Mouse (Mus musculus): ENCODE measurements at regions not wholly inside any gene's neighbourhood (a gene's known extent, or its start where the extent isn't known, plus 50 kb on each side); places are given as distances from the start of the nearest gene placed in this dataset.

GRCm38 (mm10) chr8:30655749-30656241 is 2772.7 kb upstream of the 5930422O12Rik start:
- no peak for DNase-seq (ENCODE audit: low read depth, low spot score)

- DNase-seq (ENCODE audit: low read depth, low spot score), result no peak
Measured at GRCm38 (mm10) chr8:30661261-30661660, 2767.2 kb upstream of the 5930422O12Rik start.

GRCm38 (mm10) chr8:30669451-30669850 is 2759.1 kb upstream of the 5930422O12Rik start:
- no peak for DNase-seq (ENCODE audit: low read depth, low spot score)

GRCm38 (mm10) chr8:30677423-30677822 is 2751.1 kb upstream of the 5930422O12Rik start:
- no peak for DNase-seq (ENCODE audit: low read depth, low spot score)

- no peak for DNase-seq (ENCODE audit: low read depth, low spot score)
Measured at GRCm38 (mm10) chr8:30682169-30682568, 2746.3 kb upstream of the 5930422O12Rik start.

GRCm38 (mm10) chr8:30686539-30686938 is 2742.0 kb upstream of the 5930422O12Rik start:
- no peak for DNase-seq (ENCODE audit: low read depth, low spot score)

GRCm38 (mm10) chr8:30694126-30694525 is 2734.4 kb upstream of the 5930422O12Rik start:
- no peak for DNase-seq (ENCODE audit: low read depth, low spot score)

- no peak for DNase-seq (ENCODE audit: low read depth, low spot score)
Measured at GRCm38 (mm10) chr8:30716643-30717042, 2711.9 kb upstream of the 5930422O12Rik start.

- no peak for DNase-seq (ENCODE audit: low read depth, low spot score)
Measured at GRCm38 (mm10) chr8:30730366-30730765, 2698.1 kb upstream of the 5930422O12Rik start.

GRCm38 (mm10) chr8:30732585-30733253 is 2695.8 kb upstream of the 5930422O12Rik start:
- DNase-seq (ENCODE audit: low read depth, low spot score), result no peak

- no peak for DNase-seq (ENCODE audit: low read depth, low spot score)
Measured at GRCm38 (mm10) chr8:30733385-30733784, 2695.1 kb upstream of the 5930422O12Rik start.

GRCm38 (mm10) chr8:30735338-30735737 is 2693.2 kb upstream of the 5930422O12Rik start:
- DNase-seq (ENCODE audit: low read depth, low spot score), result no peak

GRCm38 (mm10) chr8:30735740-30736139 is 2692.8 kb upstream of the 5930422O12Rik start:
- no peak for DNase-seq (ENCODE audit: low read depth, low spot score)

GRCm38 (mm10) chr8:30746874-30747273 is 2681.6 kb upstream of the 5930422O12Rik start:
- no peak for DNase-seq (ENCODE audit: low read depth, low spot score)
